Mouse (Mus musculus) testis, adult 2 months (tissue): ENCODE measurements at regions not wholly inside any gene's neighbourhood (a gene's known extent, or its start where the extent isn't known, plus 50 kb on each side); places are given as distances from the start of the nearest gene placed in this dataset.

Experiments
- CTCF ChIP-seq: fragments of 200-500 bp; IDR thresholded peaks from 2 replicates; pipeline ENCODE4 v1.5.1; 2012; ENCODE audit warnings: low read depth, mild to moderate bottlenecking, inconsistent platforms, low read length, moderate library complexity; ENCODE audit not compliant: control insufficient read depth, insufficient read depth, insufficient replicate concordance
- POLR2A ChIP-seq: fragments of 200-500 bp; IDR thresholded peaks from 2 replicates; pipeline ENCODE4 v1.6.1; 2012; ENCODE audit warnings: low read depth, mild to moderate bottlenecking, inconsistent platforms, low read length, moderate library complexity; ENCODE audit not compliant: control insufficient read depth

DNA sequence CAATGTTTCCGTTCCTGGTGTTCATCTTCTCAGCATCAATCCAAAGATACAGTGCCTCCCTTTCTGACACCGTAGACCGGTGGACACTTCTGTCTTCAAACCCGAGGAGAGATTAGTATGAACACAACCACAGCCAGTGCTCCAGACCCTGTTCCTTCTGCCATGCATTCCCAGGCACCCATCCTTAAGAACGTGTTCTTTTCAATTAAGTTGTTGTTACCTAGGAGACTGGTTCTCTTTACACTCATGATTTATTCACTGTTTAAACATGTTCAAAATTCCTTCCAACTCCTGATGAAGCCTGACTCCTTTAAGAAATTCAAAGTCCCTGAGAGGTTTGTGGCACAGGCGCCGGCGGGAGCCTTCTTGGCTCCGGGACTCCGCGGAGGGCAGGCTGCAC is 69.5 kb upstream of the Adamts3 start:
- TF ChIP-seq CTCF, result no peak
- no peak for TF ChIP-seq POLR2A
